Mouse (Mus musculus): ENCODE data around the gene 4430402I18Rik.

DNA sequence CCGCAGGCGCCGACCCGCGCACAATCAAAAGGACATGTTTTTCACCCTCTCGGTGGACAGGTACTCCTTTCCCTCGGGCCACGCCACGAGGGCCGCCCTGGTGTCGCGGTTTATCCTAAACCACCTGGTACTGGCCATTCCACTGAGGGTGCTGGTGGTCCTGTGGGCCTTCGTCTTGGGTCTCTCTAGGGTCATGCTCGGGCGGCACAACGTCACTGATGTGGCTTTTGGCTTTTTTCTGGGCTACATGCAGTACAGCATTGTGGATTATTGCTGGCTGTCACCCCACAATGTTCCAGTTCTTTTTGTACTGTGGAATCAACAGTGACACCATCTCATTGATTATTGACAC lies 3.1 kb downstream of the 4430402I18Rik start:
- TF ChIP-seq ZC3H11A (IDR thresholded peaks at IDR 0.05; ENCODE audit: low read depth, low read length) = no peak
- no peak for TF ChIP-seq POLR2A (IDR thresholded peaks at IDR 0.05; ENCODE audit: low read depth, low read length)
- TF ChIP-seq MAFK (IDR thresholded peaks at IDR 0.05; ENCODE audit: insufficient replicate concordance, low read length) = no peak
- TF ChIP-seq TBP (conservative IDR thresholded peaks at IDR 0.05; ENCODE audit: low read depth, low read length) = no peak
- TF ChIP-seq USF2 (conservative IDR thresholded peaks at IDR 0.05; ENCODE audit: low read depth, low read length) = no peak
- TF ChIP-seq JUND (conservative IDR thresholded peaks at IDR 0.05; ENCODE audit: low read depth, low read length) = no peak
- no peak for TF ChIP-seq PAX5 (IDR thresholded peaks at IDR 0.05; ENCODE audit: low read length)
- no peak for TF ChIP-seq CTCF (conservative IDR thresholded peaks at IDR 0.05 in 1 of 2, IDR thresholded peaks at IDR 0.05 in 1 of 2; ENCODE audit: low read depth in 2 of 2, low read length in 2 of 2)
- TF ChIP-seq EP300 (IDR thresholded peaks at IDR 0.05; ENCODE audit: low read length) = no peak
